Mouse (Mus musculus) megakaryocyte progenitor cell, adult 5-6 weeks (primary cell): ENCODE results near the gene 3425401B19Rik. TPM values are rescaled to one million over a fixed set of nuclear protein-coding genes. Genes with fewer than 3 reads are reported as not detected.

ENCODE experiments used
- ATAC-seq: replicated peaks from 2 replicates; pipeline ENCODE4 v1.8.0; 2016; ENCODE audit warnings: mild to moderate bottlenecking, moderate TSS enrichment, inconsistent platforms; ENCODE audit not compliant: poor library complexity
- total RNA-seq, 2 experiments: library from RNA; stranded (forward) in 1 of 2; stranded (reverse) in 1 of 2; fragments of 157-497, 149-512 nt in 1 of 2; fragments of 200-1000 nt in 1 of 2; gene quantifications; 2 replicates each; pipeline versions ENCODE4 v1.2.3 to v1.2.4; 2015 to 2017

Gene 3425401B19Rik
- total RNA-seq (2015) (not detected in 2 replicates), total RNA-seq (2017) (not detected in 2 replicates)

GRCm38 (mm10) chr14:32685124-32685826, at the start of gene 3425401B19Rik:
TSS of gene 3425401B19Rik (minus strand) at chr14:32685293.
- ATAC-seq, result no peak

GRCm38 (mm10) chr14:32732961-32733360, 47.9 kb upstream of the 3425401B19Rik start:
- no peak for ATAC-seq

- ATAC-seq, result no peak
These were observed 41.8 kb upstream of the 3425401B19Rik start for GRCm38 (mm10) chr14:32726864-32727263.

- ATAC-seq, result peak; percentile 54; the same call in 1 of the 2 replicates
These were observed 36.4 kb upstream of the 3425401B19Rik start for GRCm38 (mm10) chr14:32721461-32721860.

GRCm38 (mm10) chr14:32716763-32717439, 31.8 kb upstream of the 3425401B19Rik start:
- ATAC-seq, result peak; percentile 82

GRCm38 (mm10) chr14:32715489-32715888, 30.4 kb upstream of the 3425401B19Rik start:
- no peak for ATAC-seq

- no peak for ATAC-seq
These were observed 30.0 kb upstream of the 3425401B19Rik start for GRCm38 (mm10) chr14:32715076-32715475.

GRCm38 (mm10) chr14:32709861-32710260, 24.8 kb upstream of the 3425401B19Rik start:
- no peak for ATAC-seq

- ATAC-seq, result no peak
These were observed 23.7 kb upstream of the 3425401B19Rik start for GRCm38 (mm10) chr14:32708756-32709155.

GRCm38 (mm10) chr14:32707938-32708337, 22.8 kb upstream of the 3425401B19Rik start:
- no peak for ATAC-seq

- ATAC-seq, result no peak
These were observed 15.9 kb upstream of the 3425401B19Rik start for GRCm38 (mm10) chr14:32700972-32701371.

- no peak for ATAC-seq
These were observed 13.5 kb upstream of the 3425401B19Rik start for GRCm38 (mm10) chr14:32698556-32698955.

- ATAC-seq, result 0 out of 2 replicates have a peak, but pooled peaks have one; percentile 14
These were observed 12.7 kb upstream of the 3425401B19Rik start for GRCm38 (mm10) chr14:32697774-32698173.

- ATAC-seq, result no peak
These were observed 11.3 kb upstream of the 3425401B19Rik start for GRCm38 (mm10) chr14:32696344-32696743.

- ATAC-seq, result peak; percentile 73
These were observed 10.8 kb upstream of the 3425401B19Rik start for GRCm38 (mm10) chr14:32695906-32696305.

GRCm38 (mm10) chr14:32684735-32685105, 373 bp downstream of the 3425401B19Rik start:
- ATAC-seq, result no peak

- ATAC-seq, result no peak
These were observed 935 bp downstream of the 3425401B19Rik start for GRCm38 (mm10) chr14:32683982-32684734.

GRCm38 (mm10) chr14:32683251-32683838, 1.7 kb downstream of the 3425401B19Rik start:
- peak; percentile 72 for ATAC-seq

GRCm38 (mm10) chr14:32682536-32682935, 2.6 kb downstream of the 3425401B19Rik start:
- no peak for ATAC-seq

- ATAC-seq, result no peak
These were observed 3.5 kb downstream of the 3425401B19Rik start for GRCm38 (mm10) chr14:32681603-32682002.

GRCm38 (mm10) chr14:32678565-32678964, 6.5 kb downstream of the 3425401B19Rik start:
- ATAC-seq, result no peak
